Mouse (Mus musculus) liver, embryonic 15.5 days (tissue): Measurements from ENCODE around the gene Top2b. TPM values are rescaled to one million over a fixed set of nuclear protein-coding genes. Genes with fewer than 3 reads are reported as not detected.

Experiments
- ATAC-seq: fragments of 200-750 bp; cut with Nextera tagmentation; 2 replicates; pipeline ENCODE4 v1.8.0; 2017; ENCODE audit warnings: moderate number of reproducible peaks, mild to moderate bottlenecking, moderate library complexity; ENCODE audit not compliant: insufficient read depth
- H3K27ac ChIP-seq: fragments of 300-500 bp; sonication (generic); replicated peaks from 2 replicates; pipeline ENCODE4 v1.5.1; 2015; ENCODE audit warnings: mild to moderate bottlenecking, inconsistent platforms
- H3K27me3 ChIP-seq: fragments of 300-500 bp; sonication (generic); 2 replicates; pipeline ENCODE4 v1.6.1; 2015; ENCODE audit warnings: mild to moderate bottlenecking, inconsistent platforms
- H3K36me3 ChIP-seq: fragments of 300-500 bp; sonication (generic); replicated peaks from 2 replicates; pipeline ENCODE4 v1.6.1; 2015; ENCODE audit warnings: moderate library complexity, mild to moderate bottlenecking, inconsistent platforms
- H3K4me1 ChIP-seq: fragments of 300-500 bp; sonication (generic); replicated peaks from 2 replicates; pipeline ENCODE4 v1.6.1; 2015; ENCODE audit warnings: inconsistent platforms
- H3K4me2 ChIP-seq: fragments of 300-500 bp; sonication (generic); 2 replicates; pipeline ENCODE4 v1.6.1; 2015; ENCODE audit warnings: moderate library complexity, mild to moderate bottlenecking, inconsistent platforms
- H3K4me3 ChIP-seq: fragments of 300-500 bp; sonication (generic); replicated peaks from 2 replicates; pipeline ENCODE4 v1.5.1; 2015; ENCODE audit warnings: mild to moderate bottlenecking, inconsistent platforms
- H3K9ac ChIP-seq: fragments of 300-500 bp; sonication (generic); 2 replicates; pipeline ENCODE4 v1.6.1; 2015; ENCODE audit warnings: moderate library complexity, mild to moderate bottlenecking, inconsistent platforms
- H3K9me3 ChIP-seq: fragments of 300-500 bp; sonication (generic); replicated peaks from 2 replicates; pipeline ENCODE4 v1.6.1; 2016; ENCODE audit warnings: inconsistent platforms
- WGBS: fragments of 180-500 bp; shearing (Covaris S2); methylation state at CpG from one replicate; pipeline ENCODE4 v1.1.7; 2015; ENCODE audit warnings: mixed read lengths; ENCODE audit not compliant: insufficient replicate concordance; 5-methylcytosine and 5-hydroxymethylcytosine counted together
- polyA plus RNA-seq: library from polyadenylated mRNA; unstranded; fragments of >200 nt; fragmentation: Nextera tagmentation; extraction: Ambion mirVana; gene quantifications from 2 replicates; pipeline ENCODE4 v1.2.1, GENCODE M21; 2015

The Top2b gene
- polyA plus RNA-seq, 1 experiment from 2014 or later: 14.1 TPM

DNA sequence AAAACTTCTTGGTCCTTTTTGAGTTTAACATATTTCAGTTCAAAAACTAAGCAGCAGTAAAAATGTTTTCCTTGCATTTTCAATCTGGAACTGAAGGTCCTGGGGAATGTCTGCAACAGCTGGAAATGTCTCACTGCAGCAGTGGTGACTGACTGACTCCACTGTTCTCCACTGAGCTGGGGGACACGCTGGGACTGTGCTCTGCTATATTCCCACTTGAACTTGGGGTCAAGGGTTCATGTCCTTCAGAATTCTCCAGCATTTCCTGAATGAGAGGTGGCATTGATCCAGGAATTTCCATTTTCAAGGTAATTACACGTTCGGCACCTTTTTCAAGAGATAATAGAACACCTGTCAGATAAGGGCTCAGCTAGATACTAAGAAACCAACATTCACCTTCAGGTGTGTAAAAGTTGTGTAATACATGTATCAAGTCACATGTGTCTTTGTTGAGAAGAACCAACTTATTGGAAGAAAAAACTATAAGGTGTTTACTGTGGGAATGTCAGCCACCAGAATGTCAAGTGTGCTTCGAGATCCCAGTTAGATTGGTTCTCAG is 67.0 kb downstream of the Top2b start:
- peaks cover 57% of the 10 kb centered on the region for H3K36me3 ChIP-seq
- H3K4me3 ChIP-seq: no peak overlapping the region
- no peaks in the 10 kb centered on the region for H3K27me3 ChIP-seq
- WGBS: 76% methylated on average over 4 of the region's 4 CpGs
- ATAC-seq: no peak
- H3K9ac ChIP-seq: no peak overlapping the region
- H3K27ac ChIP-seq: no peak overlapping the region
- no peaks in the 10 kb centered on the region for H3K9me3 ChIP-seq
- H3K4me2 ChIP-seq: no peak overlapping the region
- H3K4me1 ChIP-seq: no peaks in the 10 kb centered on the region

DNA sequence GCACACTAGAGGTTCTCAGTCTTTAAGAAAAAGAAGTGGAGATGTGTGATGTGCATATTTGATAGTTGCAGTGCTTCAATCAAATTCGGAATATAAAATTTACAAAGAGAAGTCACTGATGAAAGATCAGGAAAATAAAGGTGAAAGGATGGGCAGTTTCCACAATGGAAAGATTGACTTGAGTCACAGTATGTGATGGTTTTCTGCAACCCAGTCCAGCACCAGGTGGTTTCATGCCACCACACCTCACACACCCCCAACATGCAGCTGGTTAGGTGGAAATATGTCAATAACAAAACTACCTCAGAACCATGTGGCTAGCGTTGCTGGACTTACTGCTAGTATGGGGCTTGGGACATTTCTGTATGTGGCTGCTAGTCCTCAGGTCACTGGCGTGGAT is 67.6 kb downstream of the Top2b start:
- Histone ChIP-seq H3K9me3 (no peaks in the 10 kb centered on the region), H3K4me2 (no peak overlapping the region), H3K27ac (no peak overlapping the region), H3K36me3 (peaks cover 52% of the 10 kb centered on the region), H3K4me1 (no peaks in the 10 kb centered on the region), H3K9ac (no peak overlapping the region), H3K4me3 (no peak overlapping the region), H3K27me3 (no peaks in the 10 kb centered on the region)
- ATAC-seq: no peak
- WGBS: 68% methylated on average over 3 of the region's 3 CpGs

DNA sequence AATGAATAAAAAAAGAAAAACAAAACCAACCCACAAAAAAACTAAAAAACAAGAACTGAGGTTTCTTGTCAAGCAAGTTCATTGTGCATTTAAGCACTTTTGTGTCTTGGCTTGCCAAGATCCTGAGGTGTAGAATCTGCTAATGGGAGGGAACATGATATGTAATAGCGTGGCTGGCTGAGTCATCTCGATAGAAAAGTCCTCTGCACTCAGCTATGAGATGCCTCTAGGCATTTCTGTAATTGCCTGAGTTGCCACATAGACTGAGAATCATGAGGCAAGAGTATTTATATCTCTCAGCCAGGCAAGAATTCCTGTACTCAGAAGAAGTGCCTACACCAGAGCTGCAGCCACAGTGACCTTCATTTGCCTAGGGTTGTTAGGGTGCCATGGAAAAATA is 68.2 kb downstream of the Top2b start:
- H3K27ac ChIP-seq: no peak overlapping the region
- no peak for ATAC-seq
- no peaks in the 10 kb centered on the region for H3K9me3 ChIP-seq
- WGBS: 86% methylated on average over 2 of the region's 2 CpGs
- H3K4me1 ChIP-seq: no peaks in the 10 kb centered on the region
- H3K36me3 ChIP-seq: peaks cover 51% of the 10 kb centered on the region
- H3K4me3 ChIP-seq: no peak overlapping the region
- no peak overlapping the region for H3K9ac ChIP-seq
- H3K4me2 ChIP-seq: no peak overlapping the region
- H3K27me3 ChIP-seq: no peaks in the 10 kb centered on the region

DNA sequence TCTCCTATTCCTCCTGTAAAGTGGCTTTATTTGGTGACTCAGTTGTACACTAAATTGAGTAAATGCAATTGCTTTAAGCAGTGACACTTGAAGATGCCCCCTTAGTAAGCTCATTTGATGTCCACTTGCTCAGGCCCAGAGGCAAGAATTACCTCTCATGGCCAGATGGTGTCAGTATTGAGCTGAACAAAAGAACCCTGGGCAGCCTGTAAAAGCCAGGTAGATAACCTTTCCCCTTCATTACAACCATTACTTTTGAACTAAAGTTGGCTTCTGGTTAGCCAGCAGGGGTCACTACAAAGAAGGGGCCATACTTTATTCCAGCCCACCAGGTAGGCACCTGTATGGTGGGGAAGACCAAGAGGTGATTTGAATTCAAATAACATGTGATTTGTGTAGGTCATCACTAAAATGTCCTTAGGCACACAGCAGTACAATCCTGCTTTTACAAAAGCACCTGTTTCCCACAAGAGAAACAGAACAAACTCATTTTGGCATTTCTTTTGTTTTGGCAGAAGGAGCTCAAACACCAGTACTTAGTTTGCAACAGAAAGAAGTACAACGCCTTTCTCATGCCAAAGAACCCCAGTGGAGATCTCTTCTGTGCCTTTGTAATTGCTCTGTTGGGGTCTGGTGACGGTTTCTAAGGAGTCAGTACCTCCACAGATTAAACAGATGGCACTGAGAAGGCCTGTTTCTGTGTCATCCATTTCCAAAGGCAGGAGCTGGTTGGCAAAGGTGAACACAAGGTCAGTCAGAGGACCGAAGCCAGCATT is 69.6 kb downstream of the Top2b start:
- Histone ChIP-seq H3K27ac (no peak overlapping the region), H3K4me1 (no peaks in the 10 kb centered on the region), H3K4me2 (no peak overlapping the region), H3K9ac (no peak overlapping the region), H3K27me3 (no peaks in the 10 kb centered on the region), H3K36me3 (peaks cover 46% of the 10 kb centered on the region), H3K9me3 (no peaks in the 10 kb centered on the region), H3K4me3 (no peak overlapping the region)
- WGBS: 70% methylated on average over 3 of the region's 3 CpGs
- ATAC-seq: no peak

DNA sequence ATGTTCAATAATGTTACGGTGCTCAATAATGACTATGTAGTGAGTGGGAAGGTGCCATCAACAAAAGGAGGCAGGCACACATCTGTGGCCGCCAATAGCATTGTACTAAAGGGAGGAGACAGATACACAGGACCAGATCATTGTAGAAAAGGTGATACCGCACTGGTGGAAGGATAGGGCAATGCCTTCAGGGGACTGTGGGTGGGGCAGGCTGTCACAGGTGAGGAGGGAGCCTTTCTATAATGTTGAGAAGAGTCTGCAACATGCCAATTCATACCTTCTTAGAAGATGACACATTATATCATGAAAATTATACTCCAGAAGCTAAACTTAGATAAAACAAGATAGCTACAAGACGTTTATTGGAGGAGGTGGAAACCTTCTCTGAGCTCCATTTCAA is 72.4 kb downstream of the Top2b start:
- no peak for ATAC-seq

DNA sequence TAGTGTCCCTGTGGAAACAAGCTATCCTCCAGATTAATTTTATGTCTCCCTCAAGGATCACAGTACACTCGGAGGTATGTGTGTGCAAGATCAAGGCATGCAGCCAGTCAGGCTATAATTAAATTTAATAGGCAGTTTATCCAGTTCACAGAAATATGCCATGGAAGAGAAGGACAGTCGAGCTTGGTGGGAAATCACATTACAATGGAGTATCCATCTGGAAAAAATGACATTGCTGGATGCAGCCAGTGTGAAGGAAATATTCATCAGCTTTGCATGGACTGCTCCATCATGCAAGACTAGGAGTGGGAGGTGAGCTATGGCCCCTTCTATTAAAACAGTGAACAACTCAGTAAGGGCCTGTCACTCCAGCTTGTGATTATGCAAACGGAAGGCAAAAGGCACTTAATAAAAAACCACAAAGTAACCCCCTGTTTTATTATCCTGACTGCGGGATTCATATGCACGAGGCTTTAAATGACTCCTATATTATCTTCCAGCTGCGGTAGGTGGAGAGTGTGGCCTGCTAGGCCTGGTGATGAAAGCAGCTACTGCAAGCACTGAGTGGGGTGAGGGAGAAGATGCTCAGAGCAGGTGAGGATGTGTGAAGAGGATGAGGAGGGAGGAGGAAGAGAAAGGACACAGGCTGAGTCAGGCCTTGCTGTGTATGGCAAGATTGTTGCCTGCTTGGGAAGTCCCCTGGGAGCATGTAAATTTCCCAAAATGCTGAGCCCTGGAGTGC is 74.6 kb downstream of the Top2b start:
- Histone ChIP-seq H3K36me3 (peaks cover 10% of the 10 kb centered on the region; the same call in 1 of the 2 replicates), H3K9me3 (no peaks in the 10 kb centered on the region), H3K4me3 (no peak overlapping the region), H3K4me2 (no peak overlapping the region), H3K9ac (no peak overlapping the region), H3K4me1 (no peaks in the 10 kb centered on the region), H3K27ac (no peak overlapping the region), H3K27me3 (no peaks in the 10 kb centered on the region)
- WGBS: 65% methylated on average over 6 of the region's 6 CpGs
- no peak for ATAC-seq

More for the DNA sequence above, 72.4 kb downstream of the Top2b start:
- no peak overlapping the region for H3K4me2 ChIP-seq
- no peak overlapping the region for H3K27ac ChIP-seq
- no peaks in the 10 kb centered on the region for H3K9me3 ChIP-seq
- H3K4me3 ChIP-seq: no peak overlapping the region
- peaks cover 21% of the 10 kb centered on the region for H3K36me3 ChIP-seq
- WGBS: 79% methylated on average over 4 of the region's 4 CpGs
- H3K4me1 ChIP-seq: no peaks in the 10 kb centered on the region
- H3K27me3 ChIP-seq: no peaks in the 10 kb centered on the region
- no peak overlapping the region for H3K9ac ChIP-seq

DNA sequence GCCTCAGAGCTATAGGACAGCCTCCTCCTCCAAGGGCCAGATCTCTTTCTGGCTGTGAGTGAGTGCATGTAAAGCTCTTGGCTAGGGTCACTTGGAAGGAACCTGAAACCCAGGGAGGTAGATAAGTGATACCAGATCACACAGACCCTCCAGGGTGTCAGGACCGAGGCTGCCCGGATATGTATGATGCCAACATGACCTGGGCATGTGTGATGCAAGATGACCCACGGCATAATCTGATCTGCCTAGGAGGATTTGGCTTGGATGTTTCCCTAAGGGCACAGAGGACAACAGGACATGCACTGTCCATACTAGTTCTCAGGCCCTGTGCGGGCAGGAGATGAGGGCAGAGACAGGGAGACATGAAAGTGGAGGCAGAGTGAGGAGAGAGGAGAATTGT is 79.9 kb downstream of the Top2b start:
- Histone ChIP-seq H3K4me3 (no peak overlapping the region), H3K4me1 (peaks cover 26% of the 10 kb centered on the region), H3K36me3 (no peaks in the 10 kb centered on the region), H3K9me3 (no peaks in the 10 kb centered on the region), H3K27me3 (no peaks in the 10 kb centered on the region), H3K27ac (no peak overlapping the region), H3K4me2 (no peak overlapping the region), H3K9ac (no peak overlapping the region)
- WGBS: 62% methylated on average over 4 of the region's 4 CpGs
- ATAC-seq: no peak

DNA sequence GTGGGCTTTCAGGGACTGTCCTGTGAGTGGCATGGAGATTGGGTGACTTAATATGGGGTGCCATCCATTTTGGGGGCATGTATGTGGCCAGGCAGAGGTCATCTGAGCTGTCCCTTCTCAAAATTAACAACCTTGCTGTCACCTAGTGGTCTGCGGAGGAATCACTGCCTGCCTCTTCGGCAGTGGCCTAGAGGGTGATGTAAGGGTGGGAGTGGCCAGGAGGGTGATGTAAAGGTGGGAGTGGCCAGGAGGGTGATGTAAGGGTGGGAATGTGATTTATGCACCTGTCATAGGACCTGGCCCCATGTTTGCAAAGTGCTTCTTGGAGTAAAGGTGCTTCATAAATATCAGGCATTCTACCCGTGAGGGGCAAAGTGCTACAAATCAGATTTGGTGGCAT is 82.6 kb downstream of the Top2b start:
- Histone ChIP-seq H3K27me3 (no peaks in the 10 kb centered on the region), H3K4me2 (no peak overlapping the region), H3K9me3 (no peaks in the 10 kb centered on the region), H3K27ac (no peak overlapping the region), H3K4me1 (peaks cover 26% of the 10 kb centered on the region), H3K9ac (no peak overlapping the region), H3K4me3 (no peak overlapping the region), H3K36me3 (no peaks in the 10 kb centered on the region)
- 27% methylated on average over 3 of the region's 3 CpGs for WGBS
- ATAC-seq: no peak

DNA sequence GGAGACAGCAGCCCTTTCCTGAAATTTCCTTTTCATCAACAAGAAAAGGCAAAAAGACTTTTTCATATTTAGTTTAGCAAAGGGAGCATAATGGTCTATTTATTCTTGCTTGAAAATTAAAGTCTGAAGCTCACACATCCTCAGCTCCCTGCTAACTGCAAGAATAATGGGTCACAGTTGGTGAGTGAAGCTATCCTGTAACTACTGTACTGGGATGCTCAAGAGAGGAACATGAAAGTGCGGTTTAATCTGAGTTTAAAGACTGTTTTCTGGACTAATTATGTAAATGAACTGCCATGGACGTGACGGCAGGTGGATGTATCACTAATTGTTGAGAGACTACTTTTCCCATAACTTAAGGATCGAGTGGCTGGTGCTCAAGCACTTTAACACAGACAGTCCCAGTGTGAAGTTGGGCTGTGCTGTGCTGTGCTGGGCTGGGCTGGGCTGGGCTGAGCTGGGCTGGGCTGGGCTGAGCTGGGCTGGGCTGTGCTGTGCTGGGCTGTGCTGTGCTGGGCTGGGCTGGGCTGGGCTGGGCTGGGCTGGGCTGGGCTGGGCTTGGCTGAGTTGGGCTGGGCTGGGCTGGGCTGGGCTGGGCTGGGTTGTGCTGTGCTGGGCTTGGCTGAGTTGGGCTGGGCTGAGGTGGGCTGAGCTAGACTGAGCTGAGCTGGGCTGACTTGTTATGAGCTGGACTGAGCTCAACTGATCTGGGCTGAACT is 83.4 kb downstream of the Top2b start:
- H3K4me2 ChIP-seq: no peak overlapping the region
- no peaks in the 10 kb centered on the region for H3K9me3 ChIP-seq
- H3K4me1 ChIP-seq: peaks cover 26% of the 10 kb centered on the region
- WGBS: 42% methylated on average over 4 of the region's 4 CpGs
- no peak overlapping the region for H3K27ac ChIP-seq
- ATAC-seq: peak; percentile 91
- no peaks in the 10 kb centered on the region for H3K36me3 ChIP-seq
- H3K27me3 ChIP-seq: no peaks in the 10 kb centered on the region
- H3K9ac ChIP-seq: no peak overlapping the region
- H3K4me3 ChIP-seq: no peak overlapping the region

DNA sequence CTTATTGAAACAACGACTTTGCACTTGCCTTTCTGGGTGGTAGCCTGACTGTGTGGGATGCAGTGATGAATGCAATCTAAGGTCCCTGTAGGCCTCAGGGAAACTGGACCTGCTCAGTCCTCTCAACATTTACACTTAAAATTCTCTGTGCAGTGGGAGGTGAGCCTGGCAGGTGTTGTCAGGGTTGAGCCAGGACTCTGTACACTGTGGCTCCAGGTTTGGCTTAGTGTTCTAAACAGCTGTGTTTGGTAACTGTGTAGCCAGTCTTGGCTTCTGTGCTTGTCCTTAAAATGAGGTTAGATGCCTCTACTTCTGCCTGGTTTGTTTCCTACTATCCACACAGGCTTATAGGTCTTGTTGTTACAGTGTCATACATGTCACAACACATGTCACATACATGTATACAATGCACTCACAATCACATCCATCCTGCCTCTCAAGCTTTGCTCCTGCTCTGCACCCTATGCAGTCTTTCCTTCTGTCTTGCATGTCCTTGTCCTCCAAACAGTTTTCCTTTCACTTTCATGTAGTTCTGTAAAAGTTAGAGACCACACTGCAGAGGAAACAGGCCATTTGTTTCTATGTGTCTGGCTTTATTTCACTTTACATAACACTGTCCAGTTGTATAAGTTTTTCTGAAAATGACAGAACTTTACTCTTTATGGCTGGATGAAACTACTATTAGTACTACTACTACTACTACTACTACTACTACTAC is 113.8 kb downstream of the Top2b start:
- no peaks in the 10 kb centered on the region for H3K27me3 ChIP-seq
- ATAC-seq: no peak
- no peak overlapping the region for H3K27ac ChIP-seq
- 63% methylated on average over 1 of the region's 1 CpGs for WGBS
- H3K36me3 ChIP-seq: no peaks in the 10 kb centered on the region
- no peaks in the 10 kb centered on the region for H3K4me1 ChIP-seq
- H3K9ac ChIP-seq: no peak overlapping the region
- H3K9me3 ChIP-seq: no peaks in the 10 kb centered on the region
- H3K4me2 ChIP-seq: no peak overlapping the region
- no peak overlapping the region for H3K4me3 ChIP-seq
